Mouse (Mus musculus) neutrophil, adult 59 days (primary cell): ENCODE measurements around the gene Gucy2f. TPM values are rescaled to one million over a fixed set of nuclear protein-coding genes. Genes with fewer than 3 reads are reported as not detected.

ENCODE experiments used
- total RNA-seq, 2 experiments: library from RNA; stranded (reverse); gene quantifications; 1 replicate in 1 of 2; 2 replicates in 1 of 2; pipeline ENCODE4 v1.2.4; 2023

Gucy2f gene
- under 1 TPM in 1 of 2 experiments, not detected in 1; 0.04 TPM for total RNA-seq

DNA sequence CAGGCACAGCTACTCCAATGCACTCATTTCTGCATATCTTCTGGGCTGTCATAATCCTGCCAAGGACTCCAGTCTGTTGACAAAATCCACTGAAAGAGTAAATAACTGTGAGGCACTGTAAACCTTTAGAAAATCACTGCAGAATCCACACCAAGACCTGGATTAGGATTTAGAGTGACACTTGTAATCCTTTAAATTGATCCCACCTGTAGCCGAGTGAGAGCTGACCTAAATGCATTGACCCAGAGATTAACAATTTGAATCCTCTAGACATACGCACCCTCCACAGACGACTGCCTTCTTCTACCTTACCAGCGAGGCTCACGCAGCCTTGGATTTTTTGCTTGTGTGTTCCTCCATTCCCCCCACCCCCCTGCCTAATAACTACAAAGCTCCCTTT lies at the start of gene Gucy2f:
TSS of gene Gucy2f (minus strand) at position 101 of the 400 bp plus-strand sequence.

DNA sequence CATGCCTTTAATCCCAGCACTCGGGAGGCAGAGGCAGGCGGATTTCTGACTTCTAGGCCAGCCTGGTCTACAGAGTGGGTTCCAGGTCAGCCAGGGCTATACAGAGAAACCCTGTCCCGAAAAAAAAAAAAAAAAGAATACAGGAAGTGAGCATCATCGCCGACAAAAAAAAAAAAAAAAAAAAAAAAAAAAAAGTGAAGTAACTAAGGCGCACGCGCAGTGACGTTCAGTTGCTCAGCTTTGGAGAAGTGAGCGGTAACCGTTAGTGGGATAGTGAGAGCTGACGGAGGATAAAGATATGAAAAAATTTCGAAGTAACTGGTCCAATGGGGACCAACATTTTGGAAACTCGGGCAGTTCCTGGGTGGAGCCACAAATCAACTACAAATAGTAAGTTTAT lies 29.8 kb upstream of the Gucy2f start, which contains the start of gene Nxt2:
TSS of gene Nxt2 (plus strand) at position 229 of the 400 bp plus-strand sequence.

Other genes starting within 250 kb of the Gucy2f start
- gene Nxt2, start 29.8 kb upstream of the Gucy2f start, total RNA-seq, result 10 to 100 TPM; 17.3 to 19.5 TPM
- gene Kcne1l, start 109.4 kb upstream of the Gucy2f start, total RNA-seq, result not detected
- gene Acsl4, start 193.6 kb upstream of the Gucy2f start, total RNA-seq, result 10 to 100 TPM; 13.7 to 15.5 TPM